Mouse (Mus musculus): ENCODE measurements around the gene Tsacc.

- no peak for TF ChIP-seq CTCF (IDR thresholded peaks at IDR 0.05; ENCODE audit: low read depth, low read length)
- no peak for TF ChIP-seq POLR2A (IDR thresholded peaks at IDR 0.05; ENCODE audit: insufficient read depth, low read length)
- TF ChIP-seq EP300 (IDR thresholded peaks at IDR 0.05; ENCODE audit: insufficient read depth, low read depth, low read length) = no peak
Measured at GRCm38 (mm10) chr3:88337367-88338020, 40.7 kb upstream of the Tsacc start.

Data from ES-Bruce4 (cell line).